Mouse (Mus musculus) forebrain, postnatal 0 days (tissue): ENCODE measurements at regions not wholly inside any gene's neighbourhood (a gene's known extent, or its start where the extent isn't known, plus 50 kb on each side); places are given as distances from the start of the nearest gene placed in this dataset.

ENCODE experiments used
- ATAC-seq: fragments of 200-750 bp; cut with Nextera tagmentation; 2 replicates; pipeline ENCODE4 v1.8.0; 2017; ENCODE audit warnings: mild to moderate bottlenecking, moderate library complexity
- DNase-seq: peaks from one replicate; pipeline ENCODE4 v3.0.0-alpha.2; 2015
- H3K27ac ChIP-seq: fragments of 300-500 bp; sonication (generic); 2 replicates; pipeline ENCODE4 v1.5.1; 2014; ENCODE audit warnings: low read depth, mild to moderate bottlenecking, antibody characterized with exemption, low read length, moderate library complexity, mixed read lengths
- H3K27me3 ChIP-seq: fragments of 300-500 bp; sonication (generic); 2 replicates; pipeline ENCODE4 v1.6.1; 2014; ENCODE audit warnings: mild to moderate bottlenecking, low read length, mixed read lengths; ENCODE audit not compliant: insufficient read depth
- H3K36me3 ChIP-seq: fragments of 300-500 bp; sonication (generic); 2 replicates; pipeline ENCODE4 v1.6.1; 2014; ENCODE audit warnings: mild to moderate bottlenecking, moderate library complexity; ENCODE audit not compliant: insufficient read depth
- H3K4me1 ChIP-seq: fragments of 300-500 bp; sonication (generic); 2 replicates; pipeline ENCODE4 v1.6.1; 2014; ENCODE audit warnings: antibody characterized with exemption; ENCODE audit not compliant: insufficient read depth
- H3K4me2 ChIP-seq: fragments of 300-500 bp; sonication (generic); 2 replicates; pipeline ENCODE4 v1.6.1; 2014; ENCODE audit warnings: low read depth, mild to moderate bottlenecking, moderate library complexity
- H3K4me3 ChIP-seq: fragments of 300-500 bp; sonication (generic); 2 replicates; pipeline ENCODE4 v1.5.1; 2014; ENCODE audit warnings: low read depth, low read length, mixed read lengths
- H3K9ac ChIP-seq: fragments of 300-500 bp; sonication (generic); 2 replicates; pipeline ENCODE4 v1.6.1; 2014; ENCODE audit warnings: mild to moderate bottlenecking
- H3K9me3 ChIP-seq: fragments of 300-500 bp; sonication (generic); 2 replicates; pipeline ENCODE4 v1.6.1; 2016; ENCODE audit warnings: low read length
- CTCF ChIP-seq: sonication (generic); IDR thresholded peaks from 2 replicates; pipeline ENCODE4 v1.5.1; 2016; ENCODE audit warnings: antibody characterized with exemption, control low read depth, low read depth
- WGBS: fragments of 180-500 bp; shearing (Covaris S2); extraction: QIAGEN DNeasy Blood & Tissue Kit; methylation state at CpG from one replicate; pipeline ENCODE4 v1.1.7; 2014; 5-methylcytosine and 5-hydroxymethylcytosine counted together

DNA sequence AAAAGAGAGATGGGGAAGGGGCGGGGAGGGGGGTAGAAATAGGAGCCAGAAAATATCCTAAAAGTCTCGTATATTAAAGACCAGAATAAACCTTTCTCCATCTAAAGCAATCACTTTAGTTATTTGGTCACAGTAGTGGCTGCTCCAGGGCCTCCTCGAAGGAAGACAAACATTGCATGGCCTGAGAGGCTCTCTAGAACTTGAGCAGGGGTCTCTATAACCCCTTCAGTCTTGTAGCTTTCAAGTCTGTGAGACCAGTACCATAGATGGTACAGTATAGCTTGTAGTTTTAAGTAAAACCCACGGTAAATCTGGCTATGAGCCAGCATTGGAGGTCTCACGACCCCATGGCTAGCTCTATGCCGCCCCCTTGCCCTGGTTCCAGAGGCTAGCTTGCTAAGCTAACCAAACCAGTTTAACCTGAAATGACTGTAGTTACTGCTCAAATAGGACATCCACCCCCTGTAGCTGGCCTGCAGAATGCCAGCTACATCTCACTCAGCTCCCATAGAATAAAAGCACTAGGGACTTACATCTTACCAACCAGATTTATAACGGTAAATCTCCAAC lies 181.7 kb upstream of the Tshz3 start:
- WGBS = 68% methylated on average over 7 of the region's 7 CpGs
- Histone ChIP-seq H3K27me3 (no peaks in the 10 kb centered on the region), H3K27ac (no peak overlapping the region), H3K9me3 (no peaks in the 10 kb centered on the region), H3K4me3 (no peak overlapping the region), H3K4me2 (no peak overlapping the region), H3K36me3 (no peaks in the 10 kb centered on the region), H3K9ac (no peak overlapping the region), H3K4me1 (no peaks in the 10 kb centered on the region)
- TF ChIP-seq CTCF = no peak
- ATAC-seq = no peak
- no peak for DNase-seq

DNA sequence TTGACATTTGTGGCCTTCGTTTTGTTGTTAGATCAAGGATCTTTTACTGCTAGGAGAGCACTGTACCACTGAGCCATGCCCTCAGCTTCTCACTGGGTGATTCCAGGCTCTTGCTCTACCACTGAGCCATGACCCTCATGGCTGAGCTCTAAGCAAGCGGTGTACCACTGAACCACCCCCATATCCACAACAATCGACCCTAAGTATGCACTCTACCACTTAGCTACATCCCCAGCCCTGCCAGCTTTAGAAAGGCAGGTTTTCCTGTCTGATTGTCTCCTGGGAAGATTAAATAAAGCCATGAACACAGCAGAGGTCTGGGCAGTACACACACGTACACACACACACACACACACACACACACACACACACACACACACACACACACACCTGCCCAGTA lies 178.9 kb upstream of the Tshz3 start:
- Histone ChIP-seq H3K4me3 (no peak overlapping the region), H3K27ac (no peak overlapping the region), H3K9ac (no peak overlapping the region), H3K4me1 (no peaks in the 10 kb centered on the region), H3K27me3 (no peaks in the 10 kb centered on the region), H3K9me3 (no peaks in the 10 kb centered on the region), H3K36me3 (no peaks in the 10 kb centered on the region), H3K4me2 (no peak overlapping the region)
- ATAC-seq (no peak), DNase-seq (no peak)
- no peak for TF ChIP-seq CTCF
- 86% methylated on average over 4 of the region's 4 CpGs for WGBS

DNA sequence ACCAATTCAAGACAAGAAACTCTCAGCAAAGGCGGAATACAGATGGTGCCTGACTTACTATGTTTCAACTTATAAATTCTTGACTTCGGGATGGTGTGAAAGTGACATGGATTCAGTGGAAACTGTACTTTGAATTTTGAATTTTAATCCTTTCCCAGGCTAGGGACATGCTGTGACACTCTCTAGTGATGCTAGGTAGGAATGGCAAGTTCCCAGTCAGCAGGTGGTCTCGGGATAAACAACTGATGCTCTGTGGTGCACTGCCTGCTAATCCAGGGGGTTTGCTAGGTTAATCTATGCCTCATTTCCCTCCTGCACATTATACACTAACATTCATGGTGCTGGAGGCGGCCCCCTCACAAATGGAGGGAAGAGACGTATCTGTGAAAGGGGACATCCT lies 175.0 kb upstream of the Tshz3 start:
- H3K4me3 ChIP-seq = no peak overlapping the region
- no peak overlapping the region for H3K4me2 ChIP-seq
- no peak overlapping the region for H3K27ac ChIP-seq
- no peaks in the 10 kb centered on the region for H3K9me3 ChIP-seq
- H3K27me3 ChIP-seq = no peaks in the 10 kb centered on the region
- TF ChIP-seq CTCF = no peak
- no peaks in the 10 kb centered on the region for H3K36me3 ChIP-seq
- no peak overlapping the region for H3K9ac ChIP-seq
- H3K4me1 ChIP-seq = no peaks in the 10 kb centered on the region
- ATAC-seq (peak; percentile 81), DNase-seq (peak; percentile 60)
- WGBS = 53% methylated on average over 5 of the region's 5 CpGs

GRCm38 (mm10) chr7:36526148-36526547 lies 171.8 kb upstream of the Tshz3 start:
- H3K27ac ChIP-seq = no peak overlapping the region
- ATAC-seq = peak; percentile 23; the same call in 1 of the 2 replicates
- peaks cover 7% of the 10 kb centered on the region; the same call in 1 of the 2 replicates for H3K4me1 ChIP-seq
- WGBS = 39% methylated on average over 7 of the region's 7 CpGs
- no peak for TF ChIP-seq CTCF
- no peaks in the 10 kb centered on the region for H3K27me3 ChIP-seq
- no peak overlapping the region for H3K9ac ChIP-seq
- no peaks in the 10 kb centered on the region for H3K9me3 ChIP-seq
- no peaks in the 10 kb centered on the region for H3K36me3 ChIP-seq
- H3K4me2 ChIP-seq = no peak overlapping the region
- peak; percentile 50 for DNase-seq
- H3K4me3 ChIP-seq = no peak overlapping the region

GRCm38 (mm10) chr7:36526692-36527091 lies 171.2 kb upstream of the Tshz3 start:
- H3K9ac ChIP-seq = no peak overlapping the region
- no peak for TF ChIP-seq CTCF
- no peak for DNase-seq
- WGBS = 43% methylated on average over 3 of the region's 3 CpGs
- H3K4me1 ChIP-seq = peaks cover 7% of the 10 kb centered on the region; the same call in 1 of the 2 replicates
- H3K9me3 ChIP-seq = no peaks in the 10 kb centered on the region
- no peak for ATAC-seq
- H3K4me2 ChIP-seq = no peak overlapping the region
- H3K4me3 ChIP-seq = no peak overlapping the region
- no peaks in the 10 kb centered on the region for H3K27me3 ChIP-seq
- H3K36me3 ChIP-seq = no peaks in the 10 kb centered on the region
- H3K27ac ChIP-seq = no peak overlapping the region

GRCm38 (mm10) chr7:36529504-36530065 lies 168.3 kb upstream of the Tshz3 start:
- no peaks in the 10 kb centered on the region for H3K9me3 ChIP-seq
- peaks cover 7% of the 10 kb centered on the region; the same call in 1 of the 2 replicates for H3K4me1 ChIP-seq
- DNase-seq (peak; percentile 43), ATAC-seq (no peak)
- no peak overlapping the region for H3K4me3 ChIP-seq
- no peak overlapping the region for H3K9ac ChIP-seq
- peak overlapping the region; percentile 58 for H3K27ac ChIP-seq
- no peaks in the 10 kb centered on the region for H3K36me3 ChIP-seq
- H3K27me3 ChIP-seq = no peaks in the 10 kb centered on the region
- WGBS = 54% methylated on average over 15 of the region's 15 CpGs
- TF ChIP-seq CTCF = no peak
- H3K4me2 ChIP-seq = peak overlapping the region; percentile 22

- TF ChIP-seq CTCF = peak; percentile 46
- H3K9ac ChIP-seq = no peak overlapping the region
- peaks cover 7% of the 10 kb centered on the region; the same call in 1 of the 2 replicates for H3K4me1 ChIP-seq
- DNase-seq (no peak), ATAC-seq (no peak)
- 91% methylated on average over 1 of the region's 1 CpGs for WGBS
- H3K36me3 ChIP-seq = no peaks in the 10 kb centered on the region
- no peak overlapping the region for H3K27ac ChIP-seq
- H3K27me3 ChIP-seq = no peaks in the 10 kb centered on the region
- H3K9me3 ChIP-seq = no peaks in the 10 kb centered on the region
- no peak overlapping the region for H3K4me3 ChIP-seq
- no peak overlapping the region for H3K4me2 ChIP-seq
Measured at GRCm38 (mm10) chr7:36531559-36531958, 166.4 kb upstream of the Tshz3 start.
